Mouse (Mus musculus): ENCODE data around the gene Tmtc1. TPM values are rescaled to one million over a fixed set of nuclear protein-coding genes. Genes with fewer than 3 reads are reported as not detected.

Gene Tmtc1
- polyA plus RNA-seq, 1 experiment from 2014 or later, result 1.0 TPM

GRCm38 (mm10) chr6:148275046-148275445 is 169.1 kb downstream of the Tmtc1 start:
- no peak for TF ChIP-seq CTCF (IDR thresholded peaks at IDR 0.05)
- ChIA-PET POLR2A (no interaction called here), CTCF (no interaction called here)
- ATAC-seq (no peak), DNase-seq (ENCODE audit: low read depth, low spot score) (no peak)
- in situ Hi-C loops (cut with MboI; ENCODE audit: low pct_unique_long_range_greater_than_20kb), result no loop called here
- H3K27me3 ChIP-seq, result no peaks in the 10 kb centered on the region

DNA sequence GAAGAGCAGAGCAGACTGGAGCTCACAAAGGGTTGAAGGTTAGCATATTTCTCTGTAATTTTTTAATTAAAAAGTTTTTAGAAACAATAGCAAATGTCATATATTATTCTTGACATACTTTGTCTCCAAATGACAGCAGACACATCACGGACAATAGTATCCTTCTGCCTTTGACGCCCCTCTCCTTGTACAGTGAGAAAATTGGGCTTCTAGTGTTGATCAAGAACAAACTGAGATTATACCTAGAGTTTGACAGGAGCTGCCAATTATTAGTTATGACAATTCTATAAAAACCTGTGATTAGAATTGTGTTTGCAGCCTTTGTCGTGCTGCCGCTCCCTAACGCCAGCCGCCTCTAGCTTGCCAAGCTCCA is 183.5 kb downstream of the Tmtc1 start:
- ATAC-seq, result no peak
- in situ Hi-C loops (cut with MboI; ENCODE audit: low pct_unique_long_range_greater_than_20kb), result no loop called here
- no peak for DNase-seq (ENCODE audit: low read depth, low spot score)
- TF ChIP-seq CTCF (IDR thresholded peaks at IDR 0.05), result no peak
- no peaks in the 10 kb centered on the region for H3K27me3 ChIP-seq
- ChIA-PET CTCF (interaction anchor here (1.3 to 1.6 kb wide), 3 partner anchors 12 to 46 kb away, joined by 3 to 5 read pairs (median 3); no protein-coding TSS in a partner anchor), POLR2A (no interaction called here)

- no peak for ATAC-seq
- in situ Hi-C loops (cut with MboI; ENCODE audit: low pct_unique_long_range_greater_than_20kb), result loop anchor here (10.0 kb wide), 1 partner anchor 655 kb away; no protein-coding TSS in a partner anchor
- TF ChIP-seq CTCF (IDR thresholded peaks at IDR 0.05), result no peak
- CTCF ChIA-PET, result interaction anchor here (1.3 to 1.6 kb wide), 3 partner anchors 11 to 46 kb away, joined by 3 to 5 read pairs (median 3); no protein-coding TSS in a partner anchor
- POLR2A ChIA-PET, result no interaction called here
- DNase-seq (ENCODE audit: low read depth, low spot score), result no peak
- no peaks in the 10 kb centered on the region for H3K27me3 ChIP-seq
These were observed 184.0 kb downstream of the Tmtc1 start for GRCm38 (mm10) chr6:148259979-148260728.

DNA sequence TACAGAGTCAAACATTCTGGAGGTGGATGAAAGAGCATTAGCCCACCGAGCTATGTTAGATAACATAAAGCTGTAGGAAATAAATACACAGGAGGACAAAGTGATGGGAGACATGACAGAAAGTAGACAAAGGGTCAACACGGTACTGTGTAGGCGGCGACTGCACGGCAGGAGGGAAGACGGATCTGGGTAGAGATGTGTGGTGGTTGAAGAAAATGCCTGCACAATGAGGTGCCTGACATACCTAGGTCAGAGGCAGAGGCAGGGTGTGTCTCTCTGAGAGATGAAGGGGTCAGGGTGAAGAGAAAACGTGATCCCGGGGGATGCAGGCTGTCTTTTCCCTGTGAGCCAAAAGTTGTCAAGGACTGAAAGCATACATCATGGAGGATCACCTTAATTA is 185.1 kb downstream of the Tmtc1 start:
- ATAC-seq (no peak), DNase-seq (ENCODE audit: low read depth, low spot score) (no peak)
- ChIA-PET CTCF (no interaction called here), POLR2A (no interaction called here)
- H3K27me3 ChIP-seq, result no peaks in the 10 kb centered on the region
- no peak for TF ChIP-seq CTCF (IDR thresholded peaks at IDR 0.05)
- in situ Hi-C loops (cut with MboI; ENCODE audit: low pct_unique_long_range_greater_than_20kb), result loop anchor here (10.0 kb wide), 1 partner anchor 656 kb away; no protein-coding TSS in a partner anchor

DNA sequence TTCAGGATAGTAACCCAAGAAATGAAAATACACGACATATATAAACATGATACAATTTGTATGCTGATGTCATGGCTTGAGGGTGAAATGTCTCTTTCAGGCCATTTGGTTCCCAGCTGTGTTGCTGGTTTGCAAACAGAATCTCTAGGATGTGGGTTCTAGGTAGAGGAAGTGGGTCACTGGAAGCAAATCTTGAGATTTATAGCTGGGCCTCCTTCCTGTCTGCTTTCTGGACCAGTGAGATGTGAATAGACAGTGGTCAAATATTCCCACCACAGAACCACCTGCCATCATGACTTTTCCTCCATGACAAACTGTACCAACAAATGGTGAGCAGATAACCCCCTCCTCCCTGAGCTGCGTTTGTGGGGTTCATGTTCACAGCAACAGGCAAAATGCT is 186.4 kb downstream of the Tmtc1 start:
- in situ Hi-C loops (cut with MboI; ENCODE audit: low pct_unique_long_range_greater_than_20kb), result loop anchor here (10.0 kb wide), 1 partner anchor 657 kb away; no protein-coding TSS in a partner anchor
- ChIA-PET CTCF (interaction anchor here (1.1 kb wide), 1 partner anchor 13 kb away, joined by 3 read pairs; no protein-coding TSS in a partner anchor), POLR2A (no interaction called here)

GRCm38 (mm10) chr6:148256109-148256508 is 188.1 kb downstream of the Tmtc1 start:
- H3K27me3 ChIP-seq, result peaks cover 3% of the 10 kb centered on the region
- no peak for TF ChIP-seq CTCF (IDR thresholded peaks at IDR 0.05)
- ChIA-PET POLR2A (interaction anchor here (1.2 kb wide), 1 partner anchor 13 kb away, joined by 3 read pairs; no protein-coding TSS in a partner anchor), CTCF (no interaction called here)
- ATAC-seq, result no peak
- in situ Hi-C loops (cut with MboI; ENCODE audit: low pct_unique_long_range_greater_than_20kb), result loop anchor here (10.0 kb wide), 1 partner anchor 659 kb away; no protein-coding TSS in a partner anchor
- DNase-seq (ENCODE audit: low read depth, low spot score), result no peak

More for the DNA sequence above, 186.4 kb downstream of the Tmtc1 start:
- peaks cover 3% of the 10 kb centered on the region for H3K27me3 ChIP-seq
- DNase-seq (ENCODE audit: low read depth, low spot score) (no peak), ATAC-seq (no peak)
- no peak for TF ChIP-seq CTCF (IDR thresholded peaks at IDR 0.05)

DNA sequence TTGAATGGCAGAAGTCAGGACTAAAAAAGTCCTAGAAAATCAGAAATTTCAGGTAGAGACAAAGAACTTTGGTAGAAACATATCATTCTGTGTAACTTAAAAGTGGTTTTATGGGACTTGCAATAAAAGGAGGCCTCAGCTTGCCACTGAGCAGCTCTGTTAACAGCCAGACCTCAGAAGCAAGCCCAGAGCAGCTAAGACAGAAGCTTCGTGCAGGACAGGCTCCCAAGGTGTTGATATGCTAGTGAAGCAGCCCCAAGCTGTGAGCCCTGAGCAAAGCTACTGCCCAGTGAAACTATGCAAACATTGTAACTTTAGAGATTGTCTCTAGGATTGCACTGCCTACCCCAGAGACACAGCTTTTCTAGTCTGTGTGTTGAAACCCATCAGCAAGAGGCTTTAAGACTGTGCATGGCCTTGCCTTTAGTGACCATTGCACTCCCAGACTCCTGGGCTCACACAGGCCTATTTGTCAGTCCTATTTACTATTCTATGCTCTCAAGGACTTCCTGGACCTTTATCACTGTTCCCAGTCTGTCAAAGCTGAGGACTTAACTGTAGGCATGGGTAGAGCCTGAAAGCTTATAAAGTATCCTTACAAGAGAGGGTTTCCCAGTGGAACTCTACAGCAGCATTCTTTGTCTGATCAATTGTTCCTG is 188.7 kb downstream of the Tmtc1 start:
- CTCF ChIA-PET, result no interaction called here
- in situ Hi-C loops (cut with MboI; ENCODE audit: low pct_unique_long_range_greater_than_20kb), result loop anchor here (10.0 kb wide), 1 partner anchor 659 kb away; no protein-coding TSS in a partner anchor
- POLR2A ChIA-PET, result interaction anchor here (1.2 kb wide), 1 partner anchor 12 kb away, joined by 3 read pairs; no protein-coding TSS in a partner anchor
- no peak for ATAC-seq
- peaks cover 3% of the 10 kb centered on the region for H3K27me3 ChIP-seq
- no peak for DNase-seq (ENCODE audit: low read depth, low spot score)
- no peak for TF ChIP-seq CTCF (IDR thresholded peaks at IDR 0.05)

- ChIA-PET CTCF (interaction anchor here (0.7 to 2.7 kb wide), 14 partner anchors 11 to 664 kb away, joined by 3 to 16 read pairs (median 4); no protein-coding TSS in a partner anchor), POLR2A (no interaction called here)
- in situ Hi-C loops (cut with MboI; ENCODE audit: low pct_unique_long_range_greater_than_20kb), result no loop called here
- no peak for TF ChIP-seq CTCF (IDR thresholded peaks at IDR 0.05)
- DNase-seq (ENCODE audit: low read depth, low spot score) (no peak), ATAC-seq (no peak)
- H3K27me3 ChIP-seq, result peaks cover 3% of the 10 kb centered on the region
These were observed 195.0 kb downstream of the Tmtc1 start for GRCm38 (mm10) chr6:148249221-148249620.

DNA sequence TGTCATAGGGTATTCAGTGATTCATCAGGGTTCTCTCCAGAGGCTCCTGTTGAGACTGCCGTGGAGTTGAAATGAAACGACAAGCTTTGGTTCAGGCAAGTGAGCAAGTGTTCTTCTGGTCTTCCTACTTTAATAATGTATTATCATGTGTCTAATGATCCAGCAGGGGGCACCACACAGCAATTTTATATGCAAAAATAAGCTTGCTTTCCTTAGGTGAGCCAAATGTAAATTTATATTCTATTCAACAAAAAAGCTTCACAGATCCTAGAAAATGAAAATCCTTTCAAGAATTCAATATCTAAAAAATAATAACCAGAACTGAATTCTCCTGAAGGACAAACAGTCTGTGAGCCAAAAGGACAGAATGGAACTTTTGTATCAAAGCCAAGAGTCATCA is 195.6 kb downstream of the Tmtc1 start:
- H3K27me3 ChIP-seq, result peaks cover 3% of the 10 kb centered on the region
- CTCF ChIA-PET, result interaction anchor here (0.7 to 2.7 kb wide), 16 partner anchors 11 to 665 kb away, joined by 3 to 16 read pairs (median 4); no protein-coding TSS in a partner anchor
- peak; percentile 47 for ATAC-seq
- TF ChIP-seq CTCF (IDR thresholded peaks at IDR 0.05), result peak; percentile 64
- POLR2A ChIA-PET, result no interaction called here
- in situ Hi-C loops (cut with MboI; ENCODE audit: low pct_unique_long_range_greater_than_20kb), result no loop called here
- DNase-seq (ENCODE audit: low read depth, low spot score), result no peak

GRCm38 (mm10) chr6:148246544-148246943 is 197.6 kb downstream of the Tmtc1 start:
- no peak for ATAC-seq
- CTCF ChIA-PET, result interaction anchor here (1.1 to 2.4 kb wide), 2 partner anchors 198 to 668 kb away, joined by 3 to 7 read pairs; partner anchors contain the start of gene Tmtc1
- no peak for DNase-seq (ENCODE audit: low read depth, low spot score)
- no peaks in the 10 kb centered on the region for H3K27me3 ChIP-seq
- TF ChIP-seq CTCF (IDR thresholded peaks at IDR 0.05), result no peak
- POLR2A ChIA-PET, result no interaction called here
- in situ Hi-C loops (cut with MboI; ENCODE audit: low pct_unique_long_range_greater_than_20kb), result no loop called here

Measured in Patski (cell line).